ENCODE assay signal across 30 mouse cellular contexts in genomic region chr1:127244054-127244770, GRCm38 (mm10). TPM values are rescaled to one million over a fixed set of nuclear protein-coding genes. Genes with fewer than 3 reads are reported as not detected.
DNase-seq lines count a peak whose midpoint lies in the region; ATAC-seq and TF ChIP-seq lines count a peak whose summit lies in the region.
"Had no signal": no experiment of that assay in that cellular context is flagged by ENCODE, and none has a peak within 500 bp of the region (broad histone marks: within the 10 kb centered on the region; RNA-seq: fewer than 3 reads in every experiment).

No protein-coding gene starts in this region.

- no peak for TF ChIP-seq CTCF in liver, adult 2 months (IDR thresholded peaks at IDR 0.05; ENCODE audit: low read depth, low read length)
- TF ChIP-seq CTCF in ES-Bruce4 (IDR thresholded peaks at IDR 0.05; ENCODE audit: low read depth, low read length), result no peak
- no peak for TF ChIP-seq CTCF in small intestine, adult 2 months (IDR thresholded peaks at IDR 0.05; ENCODE audit: extremely low read depth, insufficient read length, insufficient replicate concordance, low read depth, low read length)
- TF ChIP-seq CTCF in kidney, adult 2 months (conservative IDR thresholded peaks at IDR 0.05; ENCODE audit: insufficient read depth, insufficient read length, low read depth, low read length), result no peak

- no peak for ATAC-seq in liver, embryonic 11.5 days (replicated peaks; ENCODE audit: low FRiP score)
- ATAC-seq: forebrain, embryonic 14.5 days; Patski had no signal

- TF ChIP-seq EP300 in ES-Bruce4 (IDR thresholded peaks at IDR 0.05; ENCODE audit: insufficient read depth, low read depth, low read length), result peak; percentile 87

- no peak overlapping the region for H3K4me3 ChIP-seq in liver, adult 2 months (ENCODE audit: insufficient read depth, low read depth, low read length)
- H3K4me3 ChIP-seq in liver, embryonic 11.5 days (ENCODE audit: low read depth, low read length), result no peak overlapping the region
- no peak overlapping the region for H3K4me3 ChIP-seq in ES-Bruce4 (ENCODE audit: low read depth, low read length)
- H3K4me3 ChIP-seq in small intestine, adult 2 months (ENCODE audit: low read depth, low read length), result no peak overlapping the region
- H3K4me3 ChIP-seq in kidney, adult 2 months (ENCODE audit: insufficient read depth, low read depth, low read length), result no peak overlapping the region
- H3K4me3 ChIP-seq: erythroblast, embryonic 14.5 days; heart, embryonic 10.5 days; heart, embryonic 15.5 days; hindbrain, embryonic 13.5 days; limb, embryonic 10.5 days; limb, embryonic 15.5 days; liver, embryonic 15.5 days; midbrain, embryonic 12.5 days; neural tube, embryonic 13.5 days had no signal

- WGBS in liver, adult 2 months, result 76% methylated on average over 11 of the region's 11 CpGs
- WGBS in liver, embryonic 11.5 days, result 81% methylated on average over 11 of the region's 11 CpGs
- 27% methylated on average over 11 of the region's 11 CpGs for WGBS in small intestine, adult 2 months
- 91% methylated on average over 11 of the region's 11 CpGs for WGBS in kidney, adult 2 months

- H3K9me3 ChIP-seq in liver, embryonic 11.5 days (ENCODE audit: control insufficient read depth, low read length), result no peaks in the 10 kb centered on the region
- H3K9me3 ChIP-seq in ES-Bruce4 (replicated peaks; ENCODE audit: control insufficient read depth, insufficient read depth, low read length, poor library complexity, severe bottlenecking), result no peaks in the 10 kb centered on the region
- H3K9me3 ChIP-seq: heart, embryonic 10.5 days; heart, embryonic 15.5 days; hindbrain, embryonic 13.5 days; limb, embryonic 10.5 days; limb, embryonic 15.5 days; liver, embryonic 15.5 days; midbrain, embryonic 12.5 days; neural tube, embryonic 13.5 days had no signal

- H3K27me3 ChIP-seq in liver, adult 2 months (ENCODE audit: control insufficient read depth, insufficient read depth, low read length), result no peaks in the 10 kb centered on the region
- no peaks in the 10 kb centered on the region for H3K27me3 ChIP-seq in liver, embryonic 11.5 days (replicated peaks; ENCODE audit: control insufficient read depth, insufficient read depth, low read length)
- H3K27me3 ChIP-seq in ES-Bruce4 (ENCODE audit: control insufficient read depth, insufficient read depth, low read length, poor library complexity, severe bottlenecking), result no peaks in the 10 kb centered on the region
- H3K27me3 ChIP-seq in small intestine, adult 2 months (ENCODE audit: control insufficient read depth, insufficient read depth, low read length), result no peaks in the 10 kb centered on the region
- no peaks in the 10 kb centered on the region for H3K27me3 ChIP-seq in kidney, adult 2 months (replicated peaks; ENCODE audit: control insufficient read depth, insufficient read depth, low read length)
- H3K27me3 ChIP-seq: CH12.LX; heart, embryonic 15.5 days; hindbrain, embryonic 13.5 days; limb, embryonic 15.5 days; liver, embryonic 15.5 days; midbrain, embryonic 12.5 days; neural tube, embryonic 13.5 days; Patski had no signal

- DNase-seq in liver, adult 2 months (ENCODE audit: extremely low read depth, low read depth, low spot score), result peak; percentile 12
- DNase-seq in liver, embryonic 11.5 days (ENCODE audit: low spot score), result no peak
- DNase-seq in gonadal fat pad, adult 2 months (ENCODE audit: low read depth), result peak; percentile 73
- DNase-seq in kidney, adult 2 months, result no peak
- DNase-seq in ovary, adult 18-20 months (ENCODE audit: low spot score), result no peak
- DNase-seq in heart, postnatal 10 days, result no peak
- DNase-seq: adrenal gland, postnatal 25 days; cerebellum, adult 11-12 months; cerebellum, adult 9-11 months; gastrocnemius, postnatal 14 days; heart, adult 11 months; heart, postnatal 36 days; kidney, adult 8-10 months; kidney, postnatal 10 days; layer of hippocampus, adult 9-11 months; lung, embryonic 14.5 days had no signal

- no peak overlapping the region for H3K27ac ChIP-seq in liver, adult 2 months (replicated peaks; ENCODE audit: insufficient read depth, low read depth, low read length)
- H3K27ac ChIP-seq in liver, embryonic 11.5 days (ENCODE audit: low read depth, low read length), result no peak overlapping the region
- no peak overlapping the region for H3K27ac ChIP-seq in ES-Bruce4 (ENCODE audit: insufficient read depth, low read length)
- peak overlapping the region; percentile 55 for H3K27ac ChIP-seq in small intestine, adult 2 months (ENCODE audit: insufficient read depth, low read depth, low read length)
- H3K27ac ChIP-seq in kidney, adult 2 months (ENCODE audit: insufficient read depth, low read depth, low read length), result no peak overlapping the region
- H3K27ac ChIP-seq: heart, embryonic 10.5 days; heart, embryonic 15.5 days; hindbrain, embryonic 13.5 days; limb, embryonic 10.5 days; limb, embryonic 15.5 days; liver, embryonic 15.5 days; midbrain, embryonic 12.5 days; neural tube, embryonic 13.5 days had no signal

- H3K4me2 ChIP-seq in liver, embryonic 11.5 days, result no peak overlapping the region
- H3K4me2 ChIP-seq: heart, embryonic 15.5 days; hindbrain, embryonic 13.5 days; limb, embryonic 15.5 days; liver, embryonic 15.5 days; lung, embryonic 14.5 days; midbrain, embryonic 12.5 days; neural tube, embryonic 13.5 days had no signal

- no peaks in the 10 kb centered on the region for H3K36me3 ChIP-seq in liver, adult 2 months (ENCODE audit: control insufficient read depth, insufficient read depth, low read length)
- no peaks in the 10 kb centered on the region for H3K36me3 ChIP-seq in liver, embryonic 11.5 days (ENCODE audit: control insufficient read depth, insufficient read depth, low read length)
- no peaks in the 10 kb centered on the region for H3K36me3 ChIP-seq in ES-Bruce4 (ENCODE audit: control insufficient read depth, insufficient read depth, low read length, poor library complexity, severe bottlenecking)
- no peaks in the 10 kb centered on the region for H3K36me3 ChIP-seq in small intestine, adult 2 months (ENCODE audit: control insufficient read depth, insufficient read depth, low read length)
- no peaks in the 10 kb centered on the region for H3K36me3 ChIP-seq in kidney, adult 2 months (ENCODE audit: control insufficient read depth, insufficient read depth, low read length)
- H3K36me3 ChIP-seq: heart, embryonic 10.5 days; heart, embryonic 15.5 days; hindbrain, embryonic 13.5 days; limb, embryonic 10.5 days; limb, embryonic 15.5 days; liver, embryonic 15.5 days; midbrain, embryonic 12.5 days; neural tube, embryonic 13.5 days had no signal

- H3K4me1 ChIP-seq in liver, adult 2 months (ENCODE audit: control insufficient read depth, insufficient read depth, low read length), result peaks cover 3% of the 10 kb centered on the region; the same call in 1 of the 2 replicates
- peaks cover 7% of the 10 kb centered on the region; the same call in 1 of the 2 replicates for H3K4me1 ChIP-seq in liver, embryonic 11.5 days (replicated peaks; ENCODE audit: control insufficient read depth, insufficient read depth, low read length)
- H3K4me1 ChIP-seq in ES-Bruce4 (ENCODE audit: control insufficient read depth, insufficient read depth, low read length), result peaks cover 6% of the 10 kb centered on the region
- H3K4me1 ChIP-seq in small intestine, adult 2 months (ENCODE audit: control insufficient read depth, insufficient read depth, insufficient read length, low read length), result peaks cover 61% of the 10 kb centered on the region
- H3K4me1 ChIP-seq in kidney, adult 2 months (ENCODE audit: control insufficient read depth, insufficient read depth, low read length), result peaks cover 9% of the 10 kb centered on the region; the same call in 1 of the 2 replicates

- H3K9ac ChIP-seq in liver, adult 2 months (ENCODE audit: low read depth, low read length), result no peak overlapping the region
- no peak overlapping the region for H3K9ac ChIP-seq in liver, embryonic 11.5 days (ENCODE audit: low read depth, low read length)
- no peak overlapping the region for H3K9ac ChIP-seq in ES-Bruce4 (ENCODE audit: low read depth, poor library complexity, severe bottlenecking)
- H3K9ac ChIP-seq: heart, embryonic 15.5 days; hindbrain, embryonic 13.5 days; limb, embryonic 15.5 days; liver, embryonic 15.5 days; lung, embryonic 14.5 days; midbrain, embryonic 12.5 days; neural tube, embryonic 13.5 days had no signal

- intact Hi-C loops in heart, postnatal 10 days (cut with DNase I), result no loop called here

- no peak for TF ChIP-seq POLR2A in liver, adult 2 months (IDR thresholded peaks at IDR 0.05; ENCODE audit: extremely low read depth, insufficient read depth, low read length)
- TF ChIP-seq POLR2A in ES-Bruce4 (IDR thresholded peaks at IDR 0.05; ENCODE audit: insufficient read depth, low read length), result no peak
- TF ChIP-seq POLR2A in small intestine, adult 2 months (IDR thresholded peaks at IDR 0.05; ENCODE audit: low read depth, low read length), result no peak
- TF ChIP-seq POLR2A in kidney, adult 2 months (IDR thresholded peaks at IDR 0.05; ENCODE audit: low read depth, low read length), result no peak

- no peaks in the 10 kb centered on the region for H3K79me2 ChIP-seq in liver, adult 2 months (ENCODE audit: control insufficient read depth, insufficient read depth, low read length)

RNA-seq across cellular contexts. Expression of gene Mgat5, which starts 39.4 kb away (rescaled TPM):
- 3.8 and 4.2 TPM in 2 replicates for total RNA-seq in liver, adult 2 months (2014; rRNA removed)
- 1.7 and 1.9 TPM in 2 replicates for polyA plus RNA-seq in liver, adult 2 months (2012; rRNA removed)
- polyA plus RNA-seq in liver, embryonic 11.5 days (2014; fragmentation: Nextera tagmentation; extraction: Ambion mirVana), result 1.8 and 2.3 TPM in 2 replicates
- polyA plus RNA-seq in ES-Bruce4 (2011; ENCODE audit: insufficient read depth, insufficient read length, low read depth, missing spikeins), result 9.9 and 11.5 TPM in 2 replicates
- 5.2 and 5.6 TPM in 2 replicates for polyA plus RNA-seq in gonadal fat pad, adult 2 months (2012; rRNA removed)
- polyA plus RNA-seq in small intestine, adult 2 months (2012; rRNA removed), result 6.0 and 11.4 TPM in 2 replicates
- 12.0 and 13.1 TPM in 2 replicates for polyA plus RNA-seq in kidney, adult 2 months (2012; rRNA removed)
- total RNA-seq in heart, postnatal 10 days (2021), result 10 to 100 TPM; 17.0 to 18.9 TPM

Comparison
In these comparisons a context has a peak if more than half of its experiments do, and no peak if none do; other contexts are left out.
1. DNase-seq: peak in liver, adult 2 months (single experiment) and gonadal fat pad, adult 2 months (single experiment); none in liver, embryonic 11.5 days (single experiment), kidney, adult 2 months (single experiment), ovary, adult 18-20 months (single experiment) and heart, postnatal 10 days (0 of 2).